In genomic region chr19:3540997-3541396, GRCm38 (mm10) we compare ENCODE assay signal across 15 mouse cellular contexts.
"Had no signal": no experiment of that assay in that cellular context is flagged by ENCODE, and none has a peak within 500 bp of the region (broad histone marks: within the 10 kb centered on the region; RNA-seq: fewer than 3 reads in every experiment).

No protein-coding gene starts in this region.

- H3K27ac ChIP-seq: midbrain, embryonic 13.5 days; midbrain, embryonic 15.5 days; neural tube, embryonic 12.5 days had no signal

- H3K27me3 ChIP-seq: megakaryocyte, embryonic 14.5 days; midbrain, embryonic 13.5 days; midbrain, embryonic 15.5 days; neural tube, embryonic 12.5 days had no signal

- H3K4me1 ChIP-seq: neural tube, embryonic 12.5 days had no signal

- DNase-seq: lung, adult 18-20 months; lung, embryonic 14.5 days; lung, postnatal 10 days; lung, postnatal 4 days; right cerebral cortex, postnatal 25 days; right cerebral cortex, postnatal 4 days; spleen, adult 18-20 months; thymus, adult 18-20 months; thymus, postnatal 14 days; thymus, postnatal 36 days had no signal

- H3K9ac ChIP-seq: lung, embryonic 14.5 days; midbrain, embryonic 13.5 days; midbrain, embryonic 15.5 days; neural tube, embryonic 12.5 days had no signal

- H3K9me3 ChIP-seq: megakaryocyte, embryonic 14.5 days; midbrain, embryonic 13.5 days; midbrain, embryonic 15.5 days; neural tube, embryonic 12.5 days had no signal

- ATAC-seq: midbrain, embryonic 13.5 days; midbrain, embryonic 15.5 days had no signal

- H3K4me2 ChIP-seq: lung, embryonic 14.5 days; midbrain, embryonic 11.5 days; midbrain, embryonic 13.5 days; midbrain, embryonic 15.5 days; neural tube, embryonic 12.5 days had no signal

- H3K4me3 ChIP-seq: megakaryocyte, embryonic 14.5 days; midbrain, embryonic 13.5 days; midbrain, embryonic 15.5 days; neural tube, embryonic 12.5 days had no signal

- H3K36me3 ChIP-seq: midbrain, embryonic 15.5 days had no signal
